Mouse (Mus musculus): ENCODE measurements around the gene N4bp1.

The N4bp1 gene

DNA sequence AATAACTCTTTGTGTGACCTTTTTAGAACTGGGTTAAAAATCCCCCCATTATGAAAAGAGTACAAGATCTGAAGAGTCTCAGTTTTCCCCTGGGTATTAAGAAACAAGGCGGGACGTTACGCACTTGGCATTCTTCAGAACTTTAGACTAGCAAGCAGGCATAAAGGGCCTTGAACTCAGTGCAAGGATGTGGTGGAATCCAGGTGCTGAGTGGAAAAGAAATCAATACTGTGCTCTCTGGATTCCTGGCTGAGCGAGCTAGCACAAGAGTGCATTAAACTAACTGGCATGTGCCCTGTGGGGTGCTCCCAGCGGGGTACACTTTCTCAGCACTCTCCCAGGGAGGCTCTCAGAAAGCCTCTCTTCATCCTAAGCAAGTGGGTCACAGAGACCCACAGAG lies 122.3 kb downstream of the N4bp1 start:
- DNase-seq (ENCODE audit: low read depth) = no peak

DNA sequence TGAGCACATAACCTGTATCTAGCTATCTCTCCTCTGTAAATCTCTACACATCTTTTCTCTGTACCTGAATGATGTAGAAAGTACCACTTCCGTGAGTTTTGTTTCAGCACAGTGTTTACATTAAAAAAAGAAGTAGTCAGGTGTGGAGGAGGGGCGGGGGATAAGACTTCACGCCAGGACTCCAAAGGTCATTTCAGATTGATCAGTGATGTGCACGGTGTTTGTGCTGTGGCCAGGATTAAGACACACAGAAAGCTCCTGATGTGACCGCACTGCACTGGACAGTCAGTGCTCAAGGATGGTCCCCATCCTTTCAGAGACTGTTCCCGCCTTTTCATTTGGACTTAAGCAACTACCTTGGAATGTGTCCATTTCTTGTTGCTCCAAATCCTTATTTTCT lies 124.3 kb downstream of the N4bp1 start:
- DNase-seq (ENCODE audit: low read depth) = no peak

DNA sequence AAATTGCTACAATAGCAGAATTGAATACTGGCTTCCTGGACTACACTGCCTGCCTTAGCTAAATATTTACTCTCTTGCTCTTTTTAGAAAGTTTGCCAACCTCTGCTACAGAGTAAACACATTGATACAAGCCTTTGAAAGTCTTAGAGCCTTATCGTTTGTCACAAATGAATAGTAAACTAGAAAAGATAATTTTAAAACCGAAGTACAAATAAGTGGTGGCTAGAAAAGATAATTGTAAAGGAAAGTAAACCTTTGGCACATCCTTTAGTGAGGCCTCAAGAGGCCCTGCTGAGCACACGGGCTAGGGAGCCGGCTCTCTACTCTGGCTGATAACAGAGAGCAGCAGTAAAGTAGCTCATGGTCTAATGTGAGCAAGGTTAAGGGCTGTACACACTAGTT lies 126.0 kb downstream of the N4bp1 start:
- DNase-seq (ENCODE audit: low read depth) = no peak

DNA sequence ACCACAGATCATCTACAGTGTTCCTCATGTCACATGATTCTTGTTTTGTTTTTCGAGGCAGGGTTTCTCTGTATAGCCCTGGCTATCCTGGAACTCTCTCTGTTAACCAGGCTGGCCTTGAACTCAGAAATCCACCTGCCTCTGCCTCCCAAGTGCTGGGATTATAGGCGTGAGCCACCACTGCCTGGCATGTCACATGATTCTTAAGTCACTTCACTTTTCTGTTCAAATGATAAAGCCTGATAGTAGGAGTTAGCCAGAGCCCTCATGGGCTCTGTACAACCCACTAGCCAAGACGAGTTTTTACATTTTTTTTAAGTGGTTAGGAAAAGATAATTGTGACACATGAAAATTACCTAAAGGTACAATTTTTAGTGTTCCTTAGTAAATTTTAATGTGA lies 126.4 kb downstream of the N4bp1 start:
- DNase-seq (ENCODE audit: low read depth) = no peak

Measured in NIH3T3 (cell line).